Mouse (Mus musculus) heart, postnatal 4 days (tissue): ENCODE measurements around the gene Ctsj. TPM values are rescaled to one million over a fixed set of nuclear protein-coding genes. Genes with fewer than 3 reads are reported as not detected.
"Not testable (repeated sequence)": the region's sequence is repeated elsewhere in the genome, so short reads cannot be mapped to it uniquely, and the experiment has no call there.

ENCODE experiments used
- DNase-seq: peaks from one replicate; pipeline ENCODE4 v3.0.0; 2021
- total RNA-seq, 2 experiments: library from RNA; stranded (reverse); gene quantifications; 2 replicates each; pipeline ENCODE4 v1.2.3; 2021

Ctsj gene
- total RNA-seq = not detected

GRCm38 (mm10) chr13:61005859-61006258 lies at the start of gene Ctsj:
Gene Ctsj, minus strand, starts transcription at chr13:61005959.
- DNase-seq = no peak

- DNase-seq = no peak
These were observed 34.8 kb upstream of the Ctsj start, which contains the start of gene Ctsq for GRCm38 (mm10) chr13:61040531-61040930. Gene Ctsq, minus strand, starts transcription at chr13:61040631.

GRCm38 (mm10) chr13:61022785-61023184 lies 17.0 kb upstream of the Ctsj start:
- no peak for DNase-seq

- DNase-seq = no peak
These were observed 16.1 kb upstream of the Ctsj start for GRCm38 (mm10) chr13:61021844-61022243.

- no peak for DNase-seq
These were observed 4.4 kb upstream of the Ctsj start for GRCm38 (mm10) chr13:61010171-61010570.

- DNase-seq = no peak
These were observed 8.2 kb downstream of the Ctsj start for GRCm38 (mm10) chr13:60997600-60997999.

- not testable (repeated sequence) for DNase-seq
These were observed 18.8 kb downstream of the Ctsj start for GRCm38 (mm10) chr13:60986915-60987314.

- DNase-seq = not testable (repeated sequence)
These were observed 33.4 kb downstream of the Ctsj start for GRCm38 (mm10) chr13:60972319-60972718.

GRCm38 (mm10) chr13:60963985-60964384 lies 41.8 kb downstream of the Ctsj start:
- DNase-seq = not testable (repeated sequence)

- DNase-seq = no peak
These were observed 44.1 kb downstream of the Ctsj start for GRCm38 (mm10) chr13:60961706-60962105.

Other genes starting within 250 kb of the Ctsj start
- not detected for gene BC051665, start 219.6 kb downstream of the Ctsj start, total RNA-seq
- gene Ctsll3, start 203.1 kb downstream of the Ctsj start, total RNA-seq = not detected
- gene 4930486L24Rik, start 141.5 kb downstream of the Ctsj start, total RNA-seq = not detected
- gene Gm49392, start 109.1 kb downstream of the Ctsj start, total RNA-seq = 1 to 10 TPM in 1 of 2 experiments, under 1 TPM in 1; 0.68 to 1.2 TPM
- 1 to 10 TPM; 6.1 to 7.2 TPM for gene Ctla2b, start 108.5 kb downstream of the Ctsj start, total RNA-seq
- not detected for gene Tpbpb, start 101.1 kb downstream of the Ctsj start, total RNA-seq
- gene Gm49393, start 70.4 kb downstream of the Ctsj start, total RNA-seq = 1 to 10 TPM in 1 of 2 experiments, not detected in 1; 1.1 TPM
- gene Gm49391, start 69.4 kb downstream of the Ctsj start, total RNA-seq = 1 to 10 TPM; 1.8 to 3.6 TPM
- gene Ctla2a, start 69.3 kb downstream of the Ctsj start, total RNA-seq = 100 to 1,000 TPM; 106 to 123 TPM
- not detected for gene Tpbpa, start 64.0 kb downstream of the Ctsj start, total RNA-seq
- not detected for gene Ctsq, start 34.7 kb upstream of the Ctsj start, total RNA-seq
- not detected for gene Ctsr, start 158.3 kb upstream of the Ctsj start, total RNA-seq
- not detected for gene Cts6, start 197.5 kb upstream of the Ctsj start, total RNA-seq
- not detected for gene Cts8, start 249.4 kb upstream of the Ctsj start, total RNA-seq